Mouse (Mus musculus) cerebellum, adult 18-20 months (tissue): ENCODE measurements around the gene Timm13.

Source experiments
- DNase-seq, 2 experiments: peaks; one replicate each; pipeline ENCODE4 v3.0.0; 2021

Timm13 gene

DNA sequence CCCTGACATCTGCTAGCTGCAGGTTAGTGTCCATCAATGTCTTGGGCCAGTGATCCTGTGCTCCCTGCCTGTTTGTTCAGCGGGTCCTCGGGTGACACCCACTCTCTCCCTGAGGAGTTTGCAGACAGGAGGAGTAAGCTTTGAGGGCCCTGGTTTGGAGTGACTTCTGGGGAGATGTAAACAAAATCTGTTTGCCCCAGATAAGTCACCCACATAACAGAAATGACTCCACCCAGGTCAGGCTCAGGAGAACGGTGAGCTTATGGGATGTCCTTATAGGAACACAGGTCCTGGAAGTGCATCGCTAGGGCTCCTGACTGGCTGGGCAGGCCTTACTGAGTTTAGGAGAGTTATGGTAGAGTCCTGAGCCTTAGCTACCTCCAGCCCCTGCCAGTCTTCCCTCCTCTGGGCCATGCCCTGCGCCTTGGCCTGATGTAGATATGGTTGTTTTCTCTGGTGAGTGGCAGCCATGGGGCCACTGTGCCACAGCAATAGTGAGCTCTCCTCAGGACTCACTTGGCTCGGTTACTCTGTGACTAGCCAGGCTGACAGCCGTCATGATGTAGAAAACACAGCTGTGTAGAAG, 42.3 kb downstream of the Timm13 start:
- no peak for DNase-seq

DNA sequence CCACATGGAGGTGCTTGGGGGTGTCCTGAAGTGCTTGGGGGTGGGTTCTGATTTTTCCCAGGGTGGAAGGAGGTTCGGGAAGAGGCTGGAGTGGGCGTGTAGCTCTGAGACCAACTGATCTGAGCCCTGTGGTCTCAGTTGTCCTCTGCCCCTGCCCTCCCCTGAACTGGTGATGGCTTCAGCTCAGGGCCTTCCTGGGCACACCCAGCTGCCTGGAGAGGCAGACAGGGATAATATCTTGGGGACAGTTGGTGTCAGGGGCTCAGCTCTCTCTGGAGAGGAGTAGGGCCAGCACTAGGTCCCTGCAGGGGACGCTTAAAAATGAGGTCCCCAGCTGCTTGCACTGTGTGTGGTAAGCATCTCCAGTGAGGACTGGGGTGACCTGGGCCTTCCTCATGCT, 42.9 kb downstream of the Timm13 start:
- no peak for DNase-seq

DNA sequence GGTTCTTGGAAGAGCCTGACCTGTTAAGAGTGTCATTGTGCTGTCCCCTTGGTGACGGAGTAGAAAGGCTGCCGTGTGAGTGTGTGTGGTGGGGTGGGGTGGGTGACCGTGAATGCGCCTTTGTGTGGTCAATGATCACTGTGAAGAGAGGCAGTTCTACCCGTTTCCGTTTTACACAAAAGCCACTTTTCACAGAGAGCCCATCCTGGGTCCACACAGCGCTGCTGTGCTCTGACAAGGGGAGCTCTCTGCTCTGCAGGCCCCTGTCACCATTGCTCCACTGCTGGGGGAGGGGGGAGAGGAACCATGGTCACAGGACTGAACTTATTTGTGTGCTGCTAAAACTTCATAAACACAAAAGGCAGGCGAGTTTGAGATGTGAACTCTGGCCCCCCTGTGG, 43.4 kb downstream of the Timm13 start:
- DNase-seq, result no peak

DNA sequence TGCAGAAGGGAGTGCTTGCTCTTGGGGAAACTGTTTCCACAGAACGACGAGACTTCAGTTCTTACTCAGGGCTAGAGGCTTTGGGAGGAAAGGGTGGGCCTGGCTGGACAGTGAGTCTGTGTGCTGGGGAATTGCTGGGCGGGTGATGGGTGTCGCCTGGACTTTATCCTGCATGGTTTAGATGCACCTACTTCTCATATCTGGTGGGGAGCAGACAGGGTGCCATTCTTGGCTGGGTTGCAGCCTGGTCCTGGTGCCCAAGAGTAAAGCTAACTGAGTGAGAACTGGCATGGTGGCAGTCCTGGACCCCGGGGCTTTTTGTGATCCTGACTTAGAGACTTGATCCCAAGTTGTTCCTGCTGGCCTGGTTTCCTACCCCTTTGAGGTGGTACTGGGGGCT, 43.9 kb downstream of the Timm13 start:
- no peak for DNase-seq

DNA sequence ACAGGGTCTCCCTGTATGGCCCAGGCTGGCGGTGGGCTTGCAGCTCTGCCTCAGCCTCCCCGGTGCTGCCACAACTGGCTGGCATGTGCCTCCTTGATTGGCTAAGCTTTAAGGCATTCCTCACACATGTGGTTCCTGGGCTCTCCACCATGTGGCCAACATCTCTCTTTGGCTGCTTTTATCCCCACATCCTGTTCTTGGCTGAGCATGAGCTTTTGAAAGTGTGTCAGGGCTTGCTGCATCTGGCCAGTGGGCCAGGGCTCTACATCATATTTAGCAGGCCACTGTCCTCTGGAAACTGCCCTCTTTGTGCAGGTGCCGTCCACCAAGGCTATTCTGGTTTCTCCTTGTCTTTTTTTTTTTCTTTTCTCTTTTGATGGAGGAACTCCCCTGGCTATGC, 44.5 kb downstream of the Timm13 start:
- no peak for DNase-seq

DNA sequence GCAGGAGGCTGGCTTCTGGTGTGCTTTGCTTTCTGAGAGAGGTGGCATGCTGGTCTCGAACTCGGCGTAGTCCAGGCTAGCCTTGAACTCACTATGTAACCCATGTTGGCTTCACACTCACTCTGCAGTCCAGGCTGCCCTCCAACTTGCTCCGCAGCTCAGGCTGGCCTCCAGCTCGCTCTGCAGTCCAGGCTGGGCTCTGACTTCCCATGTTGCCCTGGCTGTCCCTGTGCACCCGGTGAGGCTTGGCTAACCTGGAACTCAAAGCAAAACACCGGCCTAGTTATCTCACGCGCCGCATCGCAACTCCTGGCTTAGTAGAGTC, 45.1 kb downstream of the Timm13 start:
- peak; percentile 67 to 70 for DNase-seq

DNA sequence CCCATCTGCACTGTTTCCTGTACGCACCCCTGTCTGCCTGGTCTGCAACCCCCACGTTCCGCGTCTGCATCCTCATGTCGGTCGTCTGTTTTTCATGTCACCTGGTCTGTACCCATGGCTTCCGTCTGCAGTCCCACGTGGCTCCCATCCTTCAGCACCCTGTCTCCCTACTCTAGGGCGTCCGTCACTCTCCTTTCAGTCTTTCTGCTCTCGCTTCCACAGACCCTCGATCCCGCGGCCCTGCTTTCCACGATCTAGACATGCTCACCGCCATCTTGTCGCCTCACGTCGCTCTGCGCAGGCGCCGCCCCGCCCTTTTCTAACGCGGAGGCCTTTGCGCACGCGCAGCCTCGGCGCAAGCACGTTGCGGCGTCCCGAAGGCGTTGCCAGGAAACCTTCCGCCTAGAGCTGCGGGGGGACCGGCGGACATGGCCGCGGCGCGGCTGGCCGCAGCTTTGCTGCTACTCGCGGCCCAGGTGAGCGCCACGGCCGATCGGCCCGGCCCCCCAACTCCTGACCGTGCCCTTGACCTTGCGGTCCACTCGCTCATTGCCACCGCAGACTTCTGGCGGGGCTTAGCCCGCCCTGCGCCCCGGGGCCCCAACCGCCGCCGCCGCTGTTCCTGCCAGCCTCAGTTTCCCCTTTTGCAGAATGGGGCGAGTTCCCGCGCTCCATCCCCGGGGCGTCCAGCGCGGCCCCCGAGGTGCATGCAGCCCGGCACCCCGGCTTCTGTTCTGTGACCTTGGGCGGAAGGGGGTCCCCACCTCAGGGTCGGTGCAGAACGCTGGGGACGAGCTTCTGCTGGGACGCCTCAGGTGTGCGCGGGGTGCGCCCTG, 45.6 kb downstream of the Timm13 start, which contains the start of the genes Lsm7 and Sppl2b:
Gene Lsm7 (minus strand): TSS at position 297 of the 836 bp plus-strand sequence.
Gene Sppl2b (plus strand): TSS at position 363 of the 836 bp plus-strand sequence.
- DNase-seq, result peak; percentile 95 to 99
